Mouse (Mus musculus) midbrain, embryonic 14.5 days (tissue): ENCODE results near the gene Ints2. TPM values are rescaled to one million over a fixed set of nuclear protein-coding genes. Genes with fewer than 3 reads are reported as not detected.
"Not testable (repeated sequence)": the region's sequence is repeated elsewhere in the genome, so short reads cannot be mapped to it uniquely, and the experiment has no call there.

Source experiments
- ATAC-seq: fragments of 200-750 bp; cut with Nextera tagmentation; 2 replicates; pipeline ENCODE4 v1.8.0; 2017; ENCODE audit warnings: moderate number of reproducible peaks, moderate library complexity; ENCODE audit not compliant: low FRiP score, low TSS enrichment
- DNase-seq: peaks from one replicate; pipeline ENCODE4 v3.0.0-alpha.2; 2015
- H3K27ac ChIP-seq: fragments of 300-500 bp; sonication (generic); replicated peaks from 2 replicates; pipeline ENCODE4 v1.5.1; 2014; ENCODE audit warnings: mild to moderate bottlenecking, low read depth, low read length, moderate library complexity
- H3K27me3 ChIP-seq: fragments of 300-500 bp; sonication (generic); 2 replicates; pipeline ENCODE4 v1.6.1; 2014; ENCODE audit warnings: low read length, control low read depth, mixed read lengths; ENCODE audit not compliant: control insufficient read depth, insufficient read depth
- H3K36me3 ChIP-seq: fragments of 300-500 bp; sonication (generic); 2 replicates; pipeline ENCODE4 v1.6.1; 2014; ENCODE audit warnings: low read length, control low read depth; ENCODE audit not compliant: control insufficient read depth, insufficient read depth
- H3K4me1 ChIP-seq: fragments of 300-500 bp; sonication (generic); 2 replicates; pipeline ENCODE4 v1.6.1; 2014; ENCODE audit warnings: mild to moderate bottlenecking, antibody characterized with exemption, low read length, control low read depth; ENCODE audit not compliant: control insufficient read depth, insufficient read depth
- H3K4me2 ChIP-seq: fragments of 300-500 bp; sonication (generic); 2 replicates; pipeline ENCODE4 v1.6.1; 2014; ENCODE audit warnings: mild to moderate bottlenecking, low read length, moderate library complexity
- H3K4me3 ChIP-seq: fragments of 300-500 bp; sonication (generic); replicated peaks from 2 replicates; pipeline ENCODE4 v1.5.1; 2014; ENCODE audit warnings: low read depth, low read length
- H3K9ac ChIP-seq: fragments of 300-500 bp; sonication (generic); replicated peaks from 2 replicates; pipeline ENCODE4 v1.6.1; 2014; ENCODE audit warnings: mild to moderate bottlenecking, low read length, moderate library complexity
- H3K9me3 ChIP-seq: fragments of 300-500 bp; sonication (generic); 2 replicates; pipeline ENCODE4 v1.6.1; 2016; ENCODE audit warnings: low read length, control low read depth, mixed read lengths; ENCODE audit not compliant: control insufficient read depth
- WGBS: fragments of 180-500 bp; shearing (Covaris S2); extraction: QIAGEN DNeasy Blood & Tissue Kit; methylation state at CpG from one replicate; pipeline ENCODE4 v1.1.7; 2014; 5-methylcytosine and 5-hydroxymethylcytosine counted together
- polyA plus RNA-seq: library from polyadenylated mRNA; unstranded; fragments of >200 nt; fragmentation: Nextera tagmentation; extraction: Ambion mirVana; gene quantifications from 2 replicates; pipeline ENCODE4 v1.2.1, GENCODE M21; 2014

The Ints2 gene
- polyA plus RNA-seq, 1 experiment from 2014 or later, result 25.6 TPM

DNA sequence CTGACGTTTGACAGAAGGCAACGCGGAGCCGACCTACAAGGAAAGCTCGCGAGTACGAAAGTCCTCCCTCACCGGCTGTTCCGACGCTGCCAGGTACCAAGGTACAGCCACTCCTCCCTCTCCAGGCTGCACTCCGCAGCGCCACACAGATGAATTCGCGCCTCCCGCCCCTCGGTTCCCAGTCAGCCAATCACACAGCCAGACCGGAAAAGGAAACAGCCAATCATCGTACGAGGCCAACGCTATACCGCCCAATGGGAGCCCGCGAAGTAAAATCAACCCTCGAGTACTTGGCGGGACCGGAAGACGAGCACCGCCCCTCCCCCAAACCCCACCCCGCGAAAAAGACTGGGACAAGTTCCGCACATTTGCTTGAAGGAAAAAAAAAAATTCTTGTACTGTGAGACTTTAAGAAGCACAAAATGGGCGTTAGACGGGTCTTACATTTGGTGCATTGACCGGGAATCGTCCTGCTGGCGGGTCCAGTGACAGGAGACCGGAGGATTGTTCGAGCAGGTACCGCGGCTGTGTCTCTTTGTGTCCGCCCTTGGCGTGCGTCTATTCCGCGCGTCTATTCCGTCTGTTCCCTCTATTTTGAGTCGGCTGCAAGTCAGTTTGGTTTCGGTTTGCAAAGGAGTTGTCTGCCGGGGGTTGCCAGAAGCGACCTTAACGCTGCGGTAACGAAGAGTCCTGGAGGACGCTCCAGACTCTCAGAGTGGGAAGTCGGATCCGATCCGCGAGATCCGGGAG, 56.2 kb downstream of the Ints2 start, which contains the start of gene Brip1:
Gene Brip1, minus strand, starts transcription at position 157 of the 750 bp plus-strand sequence.
- Histone ChIP-seq H3K27me3 (no peaks in the 10 kb centered on the region), H3K9me3 (peaks cover 10% of the 10 kb centered on the region), H3K4me2 (peak within 1 kb of the TSS; percentile 80), H3K27ac (peak within 1 kb of the TSS; percentile 76), H3K4me3 (peak within 1 kb of the TSS; percentile 76), H3K36me3 (peaks cover 29% of the 10 kb centered on the region), H3K9ac (peak within 1 kb of the TSS; percentile 73), H3K4me1 (peaks cover 2% of the 10 kb centered on the region)
- under 1% methylated on average over 60 of the region's 60 CpGs for WGBS
- peak; percentile 98 for ATAC-seq
- DNase-seq, result peak; percentile 97

GRCm38 (mm10) chr11:86200460-86201021, 56.8 kb downstream of the Ints2 start:
- DNase-seq, result no peak
- peaks cover 22% of the 10 kb centered on the region for H3K36me3 ChIP-seq
- H3K4me2 ChIP-seq, result peak overlapping the region; percentile 80
- peaks cover 10% of the 10 kb centered on the region for H3K9me3 ChIP-seq
- peaks cover 2% of the 10 kb centered on the region for H3K4me1 ChIP-seq
- no peak overlapping the region for H3K27ac ChIP-seq
- H3K9ac ChIP-seq, result peak overlapping the region; percentile 38; the same call in 1 of the 2 replicates
- H3K27me3 ChIP-seq, result no peaks in the 10 kb centered on the region
- WGBS, result 1% methylated on average over 21 of the region's 21 CpGs
- ATAC-seq, result peak; percentile 74
- H3K4me3 ChIP-seq, result peak overlapping the region; percentile 76

DNA sequence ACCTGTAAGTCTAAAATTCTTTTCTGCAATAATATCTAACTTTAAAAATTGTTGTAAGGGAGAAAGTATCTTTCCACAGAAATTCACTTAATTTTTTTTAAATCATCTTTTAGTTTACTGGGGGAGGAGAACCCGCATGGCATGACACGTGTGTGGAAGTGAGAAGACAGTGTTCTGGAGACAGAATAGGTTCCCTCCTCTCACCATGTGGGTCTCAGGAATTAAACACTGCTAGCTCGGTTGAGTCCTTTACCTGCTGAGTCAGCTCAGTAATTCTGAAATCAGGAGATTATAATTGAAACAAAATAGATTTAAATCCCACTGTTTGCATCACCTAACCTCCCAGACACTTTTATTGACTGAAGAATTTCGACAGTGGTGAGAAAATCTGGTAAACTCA, 57.6 kb downstream of the Ints2 start:
- peaks cover 2% of the 10 kb centered on the region for H3K4me1 ChIP-seq
- H3K9me3 ChIP-seq, result peaks cover 5% of the 10 kb centered on the region
- no peak overlapping the region for H3K9ac ChIP-seq
- H3K27ac ChIP-seq, result no peak overlapping the region
- ATAC-seq (no peak), DNase-seq (no peak)
- 64% methylated on average over 4 of the region's 4 CpGs for WGBS
- H3K4me3 ChIP-seq, result no peak overlapping the region
- H3K36me3 ChIP-seq, result peaks cover 14% of the 10 kb centered on the region
- H3K4me2 ChIP-seq, result no peak overlapping the region
- H3K27me3 ChIP-seq, result no peaks in the 10 kb centered on the region

DNA sequence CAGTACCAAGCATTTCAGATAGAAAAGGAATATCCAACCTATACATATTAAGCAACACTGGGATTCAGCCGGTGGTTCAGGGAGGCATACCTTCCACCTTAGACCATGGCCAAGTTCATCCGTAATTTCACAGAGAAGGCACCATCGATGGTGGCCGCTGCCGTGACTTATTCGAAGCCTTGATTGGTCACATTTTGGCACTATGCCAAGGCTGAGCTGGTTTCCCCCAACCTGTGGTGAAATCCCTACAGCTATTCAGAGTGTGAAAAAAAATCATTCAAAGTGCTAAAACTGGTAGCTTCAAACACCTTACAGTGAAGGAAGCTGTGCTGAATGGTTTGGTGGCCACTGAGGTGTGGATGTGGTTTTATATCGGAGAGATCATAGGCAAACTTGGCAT, 72.2 kb downstream of the Ints2 start:
- 95% methylated on average over 7 of the region's 7 CpGs for WGBS
- not testable (repeated sequence) for DNase-seq, ATAC-seq

DNA sequence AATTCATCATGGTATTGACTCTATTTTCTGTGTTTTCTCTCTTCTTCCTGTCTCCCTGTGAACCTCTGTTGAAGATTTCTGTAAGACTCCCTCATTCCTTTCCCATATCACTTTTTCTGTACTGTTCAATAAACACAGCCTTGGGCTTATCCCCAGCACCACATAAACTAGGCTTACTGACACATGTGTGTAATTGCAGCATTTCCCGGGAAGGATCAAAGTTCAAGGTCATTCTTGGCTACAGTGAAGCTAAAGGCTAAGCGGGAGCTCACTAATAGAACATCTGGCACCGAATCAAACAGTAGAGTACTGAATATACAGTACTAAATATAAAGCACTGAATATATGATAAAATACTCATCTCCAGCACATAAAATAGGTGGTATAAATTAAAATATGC, 81.5 kb downstream of the Ints2 start:
- 84% methylated on average over 3 of the region's 3 CpGs for WGBS
- DNase-seq (no peak), ATAC-seq (no peak)
- no peaks in the 10 kb centered on the region for H3K27me3 ChIP-seq
- no peaks in the 10 kb centered on the region for H3K36me3 ChIP-seq
- no peak overlapping the region for H3K9ac ChIP-seq
- H3K27ac ChIP-seq, result no peak overlapping the region
- H3K9me3 ChIP-seq, result no peaks in the 10 kb centered on the region
- no peaks in the 10 kb centered on the region for H3K4me1 ChIP-seq
- H3K4me2 ChIP-seq, result no peak overlapping the region
- no peak overlapping the region for H3K4me3 ChIP-seq

More for the DNA sequence above, 72.2 kb downstream of the Ints2 start:
- not testable (repeated sequence) for H3K9ac ChIP-seq, H3K27me3 ChIP-seq, H3K4me3 ChIP-seq, H3K9me3 ChIP-seq, H3K36me3 ChIP-seq, H3K27ac ChIP-seq, H3K4me2 ChIP-seq, H3K4me1 ChIP-seq

DNA sequence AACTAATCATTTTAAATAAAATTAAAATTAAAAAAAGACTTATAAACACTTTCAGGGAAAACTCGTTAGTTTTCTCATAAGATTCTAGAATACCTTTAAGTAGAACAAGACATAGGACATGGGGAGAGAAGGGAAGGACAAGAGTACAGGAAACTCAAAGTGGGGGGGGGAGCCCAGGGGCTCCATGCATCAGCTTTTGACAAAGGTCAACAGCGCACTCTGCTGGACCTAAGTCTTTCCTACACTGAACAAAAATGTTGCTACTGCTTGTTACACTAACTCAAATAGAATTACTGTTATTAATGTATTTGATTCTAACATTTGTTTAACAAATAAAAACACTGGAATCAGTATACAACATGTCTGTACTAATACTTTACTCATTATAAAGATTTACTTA, 83.2 kb downstream of the Ints2 start:
- Histone ChIP-seq H3K9me3 (no peaks in the 10 kb centered on the region), H3K27ac (no peak overlapping the region), H3K36me3 (no peaks in the 10 kb centered on the region), H3K4me1 (no peaks in the 10 kb centered on the region), H3K9ac (no peak overlapping the region), H3K4me2 (no peak overlapping the region), H3K4me3 (no peak overlapping the region), H3K27me3 (no peaks in the 10 kb centered on the region)
- DNase-seq, result peak; percentile 84
- 57% methylated on average over 2 of the region's 2 CpGs for WGBS
- ATAC-seq, result no peak

GRCm38 (mm10) chr11:86170743-86171142, 86.6 kb downstream of the Ints2 start:
- no peaks in the 10 kb centered on the region for H3K36me3 ChIP-seq
- H3K4me3 ChIP-seq, result no peak overlapping the region
- H3K9me3 ChIP-seq, result no peaks in the 10 kb centered on the region
- no peak for DNase-seq
- 90% methylated on average over 2 of the region's 2 CpGs for WGBS
- H3K4me2 ChIP-seq, result no peak overlapping the region
- H3K27ac ChIP-seq, result no peak overlapping the region
- ATAC-seq, result no peak
- H3K9ac ChIP-seq, result no peak overlapping the region
- no peaks in the 10 kb centered on the region for H3K4me1 ChIP-seq
- no peaks in the 10 kb centered on the region for H3K27me3 ChIP-seq
